Comparison of ENCODE assay signal across 8 mouse cellular contexts in the genomic region with DNA sequence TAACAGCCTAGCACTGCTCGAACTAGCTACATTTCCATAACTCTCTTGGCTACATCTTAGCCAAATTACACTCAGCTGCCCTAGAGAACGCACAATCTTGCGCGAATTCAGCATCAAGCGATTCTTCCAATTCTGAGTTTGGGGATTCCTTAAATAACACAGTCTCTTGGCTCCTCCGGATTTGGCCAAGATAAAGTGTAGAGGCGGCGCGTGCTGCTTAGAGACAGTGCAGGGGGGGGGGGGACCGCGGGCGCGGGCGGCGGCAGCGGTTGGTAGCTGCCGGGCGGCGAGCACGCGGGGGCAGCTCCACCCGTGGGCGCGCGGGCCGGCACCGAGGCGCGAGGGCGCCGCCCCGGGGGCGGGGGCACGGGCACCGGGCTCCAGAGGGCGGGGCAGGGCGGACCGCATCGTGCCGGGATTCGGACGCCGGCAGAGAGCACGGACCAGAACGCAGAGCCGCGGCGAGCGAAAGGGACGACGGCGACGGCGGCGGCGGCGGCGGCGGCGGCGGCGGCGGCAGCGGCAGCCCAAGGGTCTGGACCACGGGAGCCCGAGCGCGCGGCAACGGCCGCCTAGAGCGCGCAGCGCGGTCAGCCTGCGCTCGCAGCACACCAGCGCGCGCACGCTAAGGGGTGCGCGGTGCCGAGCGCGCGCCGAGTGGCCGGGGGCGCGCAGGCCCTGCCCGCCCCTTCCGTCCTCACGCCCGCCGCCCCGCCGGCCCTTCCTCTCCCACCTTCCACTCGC. TPM values are rescaled to one million over a fixed set of nuclear protein-coding genes. Genes with fewer than 3 reads are reported as not detected.
DNase-seq lines count a peak whose midpoint lies in the region; ATAC-seq and TF ChIP-seq lines count a peak whose summit lies in the region.

A gene (plus strand): TSS at position 456 of the 744 bp plus-strand sequence.

- no peak for TF ChIP-seq CTCF in brain, embryonic 14.5 days (IDR thresholded peaks at IDR 0.05; ENCODE audit: borderline replicate concordance, extremely low read depth, insufficient read depth, insufficient read length)

- TF ChIP-seq POLR2A in brain, embryonic 14.5 days (IDR thresholded peaks at IDR 0.05; ENCODE audit: borderline replicate concordance, extremely low read depth, insufficient read depth, insufficient read length, poor library complexity, severe bottlenecking) = peak; percentile 78

- H3K9me3 ChIP-seq in heart, embryonic 13.5 days = no peaks in the 10 kb centered on the region
- H3K9me3 ChIP-seq in liver, embryonic 13.5 days (replicated peaks) = no peaks in the 10 kb centered on the region
- no peaks in the 10 kb centered on the region for H3K9me3 ChIP-seq in stomach, embryonic 15.5 days

- peak; percentile 86 for DNase-seq in CD4-positive helper T cell, adult 2 months (ENCODE audit: low read depth, low spot score)
- DNase-seq in brain, embryonic 14.5 days (ENCODE audit: low read depth) = peak; percentile 94
- peak; percentile 86 for DNase-seq in kidney, postnatal 10 days
- peak; percentile 78 for DNase-seq in liver, embryonic 13.5 days
- peak; percentile 81 for DNase-seq in neural tube, embryonic 10.5 days (ENCODE audit: extremely low spot score, low spot score)

- H3K36me3 ChIP-seq in heart, embryonic 13.5 days = no peaks in the 10 kb centered on the region
- H3K36me3 ChIP-seq in liver, embryonic 13.5 days = no peaks in the 10 kb centered on the region
- H3K36me3 ChIP-seq in stomach, embryonic 15.5 days = no peaks in the 10 kb centered on the region

- H3K27me3 ChIP-seq in heart, embryonic 13.5 days (replicated peaks) = no peaks in the 10 kb centered on the region
- no peaks in the 10 kb centered on the region for H3K27me3 ChIP-seq in liver, embryonic 13.5 days
- no peaks in the 10 kb centered on the region for H3K27me3 ChIP-seq in stomach, embryonic 15.5 days (replicated peaks)

- peaks cover 24% of the 10 kb centered on the region for H3K4me1 ChIP-seq in heart, embryonic 13.5 days
- H3K4me1 ChIP-seq in liver, embryonic 13.5 days (replicated peaks) = peaks cover 75% of the 10 kb centered on the region
- 0 out of 2 replicates have a peak, but pooled peaks cover 2% of the 10 kb centered on the region for H3K4me1 ChIP-seq in stomach, embryonic 15.5 days

- peak within 1 kb of the TSS; percentile 95 for H3K27ac ChIP-seq in heart, embryonic 13.5 days (replicated peaks)
- peak within 1 kb of the TSS; percentile 96 for H3K27ac ChIP-seq in liver, embryonic 13.5 days
- H3K27ac ChIP-seq in stomach, embryonic 15.5 days = peak within 1 kb of the TSS; percentile 97

- peak within 1 kb of the TSS; percentile 83 for H3K4me3 ChIP-seq in heart, embryonic 13.5 days
- peak within 1 kb of the TSS; percentile 97 for H3K4me3 ChIP-seq in liver, embryonic 13.5 days (replicated peaks)
- peak within 1 kb of the TSS; percentile 95 for H3K4me3 ChIP-seq in stomach, embryonic 15.5 days (replicated peaks)

- under 1% methylated on average over 54 of the region's 99 CpGs for WGBS in heart, embryonic 13.5 days
- under 1% methylated on average over 75 of the region's 99 CpGs for WGBS in liver, embryonic 13.5 days (ENCODE audit: insufficient replicate concordance)
- under 1% methylated on average over 65 of the region's 99 CpGs for WGBS in stomach, embryonic 15.5 days

- peak within 1 kb of the TSS; percentile 77 for H3K4me2 ChIP-seq in heart, embryonic 13.5 days
- peak within 1 kb of the TSS; percentile 90 for H3K4me2 ChIP-seq in liver, embryonic 13.5 days
- peak within 1 kb of the TSS; percentile 65 for H3K4me2 ChIP-seq in stomach, embryonic 15.5 days

- H3K9ac ChIP-seq in heart, embryonic 13.5 days = peak within 1 kb of the TSS; percentile 99
- peak within 1 kb of the TSS; percentile 98 for H3K9ac ChIP-seq in liver, embryonic 13.5 days
- peak within 1 kb of the TSS; percentile 98 for H3K9ac ChIP-seq in stomach, embryonic 15.5 days

- peak; percentile 84 for ATAC-seq in erythroid progenitor cell, adult 5-6 weeks (replicated peaks; ENCODE audit: low FRiP score, poor library complexity, severe bottlenecking)
- ATAC-seq in heart, embryonic 13.5 days (ENCODE audit: extremely low read depth, insufficient number of reproducible peaks, low FRiP score, low TSS enrichment) = peak; percentile 87
- peak; percentile 89 for ATAC-seq in liver, embryonic 13.5 days (ENCODE audit: low read depth)
- ATAC-seq in stomach, embryonic 15.5 days (ENCODE audit: insufficient read depth, low FRiP score, low read depth) = peak; percentile 93

RNA-seq across cellular contexts. Expression of the gene that starts here (rescaled TPM):
- polyA plus RNA-seq in brain, embryonic 14.5 days (2012; rRNA removed) = 60.4 and 68.7 TPM in 2 replicates
- total RNA-seq in erythroid progenitor cell, adult 5-6 weeks (2015; ENCODE audit: low replicate concordance) = 44.4 and 45.4 TPM in 2 replicates
- 22.7 and 27.7 TPM in 2 replicates for total RNA-seq in erythroid progenitor cell, adult 5-6 weeks (2017; ENCODE audit: low replicate concordance)
- polyA plus RNA-seq in heart, embryonic 13.5 days (2015; fragmentation: Nextera tagmentation; extraction: Ambion mirVana) = 6.9 and 7.1 TPM in 2 replicates
- 9.2 and 10.5 TPM in 2 replicates for polyA plus RNA-seq in liver, embryonic 13.5 days (2015; fragmentation: Nextera tagmentation; extraction: Ambion mirVana)
- 9.7 and 11.4 TPM in 2 replicates for polyA plus RNA-seq in stomach, embryonic 15.5 days (2015; fragmentation: Nextera tagmentation; extraction: Ambion mirVana)

Comparison
In these comparisons a context has a peak if more than half of its experiments do, and no peak if none do; other contexts are left out.
1. Peak in every context shown above with its lines: DNase-seq, ATAC-seq, H3K4me3 ChIP-seq and H3K27ac ChIP-seq.